Mouse (Mus musculus) naive thymus-derived CD4-positive, alpha-beta T cell, adult 5 months (primary cell): ENCODE measurements around the gene Brpf1. TPM values are rescaled to one million over a fixed set of nuclear protein-coding genes. Genes with fewer than 3 reads are reported as not detected.

Source experiments
- polyA plus RNA-seq: library from polyadenylated mRNA; unstranded; fragments of 100-300 nt; shearing (Covaris generic); gene quantifications from one replicate; pipeline ENCODE4 v1.2.1, GENCODE M21; 2017

The Brpf1 gene
- polyA plus RNA-seq: 74.5 TPM

DNA sequence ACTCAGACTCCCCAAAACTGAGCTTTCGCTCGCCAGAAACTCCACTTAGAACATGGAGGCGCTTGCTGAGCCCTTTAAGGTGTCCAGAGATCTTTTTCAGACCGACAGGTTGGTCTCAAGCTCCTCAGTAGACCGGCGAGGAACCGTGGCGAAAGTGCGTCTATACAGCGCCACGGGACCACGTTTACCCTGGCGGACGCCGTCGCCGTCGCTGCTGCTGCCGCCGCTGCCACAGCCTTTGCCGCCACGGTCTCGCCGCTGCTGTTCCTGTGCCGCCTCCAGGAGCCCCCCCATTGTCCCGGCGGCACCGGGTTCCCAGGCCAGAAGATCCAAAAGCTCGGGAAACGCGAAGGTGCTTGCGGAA is at the start of gene Brpf1:
Brpf1 (plus strand) TSS at position 152 of the 364 bp plus-strand sequence.

DNA sequence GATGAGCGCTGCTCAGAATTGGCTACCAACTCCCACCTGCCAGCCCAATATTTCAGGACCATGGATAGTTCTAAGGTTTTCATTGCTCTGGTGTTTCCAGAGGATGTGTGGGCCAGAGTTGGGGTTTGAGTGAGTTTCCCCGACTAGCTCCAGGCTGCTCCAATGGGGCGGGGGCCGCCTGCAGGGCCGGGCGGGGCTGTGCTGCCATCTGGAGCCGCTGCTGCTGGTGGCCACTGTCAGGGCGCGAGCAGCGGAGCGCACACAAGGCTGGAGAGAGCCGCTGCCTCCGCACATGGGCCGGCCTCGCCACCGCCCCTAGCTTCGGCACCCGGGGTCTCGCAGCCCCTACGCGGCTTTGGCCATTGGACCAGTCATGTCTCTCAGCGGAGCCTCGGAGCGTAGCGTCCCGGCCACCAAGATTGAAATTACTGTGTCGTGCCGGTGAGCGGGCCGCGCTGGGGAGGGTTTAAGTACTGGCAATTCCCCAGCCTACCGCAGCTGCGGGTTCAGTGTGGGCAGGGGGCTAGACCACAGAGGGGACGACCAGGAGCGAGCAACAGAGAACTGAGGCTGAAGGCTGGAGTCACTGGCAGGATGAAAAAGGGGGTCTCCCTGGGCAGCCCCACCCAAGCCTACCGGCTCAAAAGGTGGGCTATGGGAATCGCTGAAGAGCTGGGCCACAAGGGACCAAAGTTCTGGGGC is 24.7 kb upstream of the Brpf1 start, which contains the start of gene Cpne9:
Cpne9 (plus strand) TSS at position 207 of the 702 bp plus-strand sequence.

GRCm38 (mm10) chr6:113326533-113327315 is 19.8 kb downstream of the Brpf1 start, which contains the start of gene Ogg1:
Ogg1 (plus strand) TSS chr6:113326972.

DNA sequence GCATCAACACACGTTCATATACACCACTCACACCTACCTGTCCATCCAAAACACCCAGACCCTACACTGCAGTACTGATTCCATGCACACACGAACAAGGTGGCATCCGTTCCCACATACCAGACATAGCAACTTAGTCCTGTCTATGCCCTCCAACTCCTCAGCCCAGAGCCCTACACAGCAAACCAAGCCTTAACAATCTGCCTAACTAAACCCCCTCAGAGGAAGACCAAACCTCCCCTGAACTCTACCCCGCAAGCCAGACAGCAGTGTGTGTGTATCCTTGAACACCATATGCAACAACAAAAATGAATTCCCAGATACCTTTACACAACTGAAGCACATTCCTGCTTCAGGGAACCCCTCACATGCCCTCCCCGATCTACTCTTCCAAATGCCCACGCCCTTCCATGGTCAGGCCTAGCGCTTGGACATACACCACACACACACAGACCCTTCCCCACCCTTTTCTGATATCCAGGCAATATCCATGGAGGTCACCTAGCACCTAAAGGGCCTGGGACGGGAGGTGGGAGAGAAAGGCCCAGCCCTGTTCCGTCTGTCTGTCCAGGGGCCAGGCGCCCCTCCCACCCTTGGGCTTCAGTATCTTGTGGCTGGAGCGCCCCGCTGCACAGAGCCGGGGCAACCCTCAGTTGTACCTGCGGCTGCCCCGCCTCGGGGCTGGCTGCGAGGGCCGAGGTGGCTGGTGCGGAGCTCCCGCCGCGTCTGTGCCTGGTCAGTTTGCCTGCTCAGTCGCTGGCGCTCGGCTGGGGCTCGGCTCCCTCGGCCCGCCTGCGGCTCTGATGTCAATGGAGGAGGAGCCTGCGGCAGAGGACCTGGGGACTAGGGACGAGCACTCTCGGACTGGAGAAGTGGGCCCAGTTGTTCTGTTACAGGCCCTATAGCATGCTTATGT is 36.5 kb downstream of the Brpf1 start, which contains the start of gene Camk1:
Camk1 (minus strand) TSS at position 808 of the 916 bp plus-strand sequence.

Other genes starting within 250 kb of the Brpf1 start
- 50.6 TPM for gene Setd5, start 229.8 kb upstream of the Brpf1 start, polyA plus RNA-seq
- 0.67 TPM for gene Lhfpl4, start 111.8 kb upstream of the Brpf1 start, polyA plus RNA-seq
- 50.6 TPM for gene Mtmr14, start 69.3 kb upstream of the Brpf1 start, polyA plus RNA-seq
- not detected for gene Cpne9, start 24.8 kb upstream of the Brpf1 start, polyA plus RNA-seq
- gene Ogg1, start 19.8 kb downstream of the Brpf1 start, polyA plus RNA-seq: 5.3 TPM
- 0.58 TPM for gene Camk1, start 36.8 kb downstream of the Brpf1 start, polyA plus RNA-seq
- 29.0 TPM for gene Tada3, start 70.7 kb downstream of the Brpf1 start, polyA plus RNA-seq
- gene Arpc4, start 71.0 kb downstream of the Brpf1 start, polyA plus RNA-seq: 339 TPM
- gene Ttll3, start 82.1 kb downstream of the Brpf1 start, polyA plus RNA-seq: 16.4 TPM
- 12.5 TPM for gene Rpusd3, start 112.2 kb downstream of the Brpf1 start, polyA plus RNA-seq
- not detected for gene Cidec, start 128.6 kb downstream of the Brpf1 start, polyA plus RNA-seq
- 21.2 TPM for gene Jagn1, start 135.4 kb downstream of the Brpf1 start, polyA plus RNA-seq
- 0.21 TPM for gene Il17re, start 151.3 kb downstream of the Brpf1 start, polyA plus RNA-seq
- 0.32 TPM for gene Il17rc, start 164.3 kb downstream of the Brpf1 start, polyA plus RNA-seq
- gene Creld1, start 176.2 kb downstream of the Brpf1 start, polyA plus RNA-seq: 9.0 TPM
- gene Prrt3, start 194.8 kb downstream of the Brpf1 start, polyA plus RNA-seq: 0.24 TPM
- gene Emc3, start 224.5 kb downstream of the Brpf1 start, polyA plus RNA-seq: 103 TPM
- gene Fancd2, start 224.5 kb downstream of the Brpf1 start, polyA plus RNA-seq: 1.2 TPM